Mouse (Mus musculus): ENCODE results near the gene Cpeb4. TPM values are rescaled to one million over a fixed set of nuclear protein-coding genes. Genes with fewer than 3 reads are reported as not detected.

Cpeb4 gene
- polyA plus RNA-seq, 1 experiment from 2014 or later = 43.4 TPM

GRCm38 (mm10) chr11:31984786-31985185, 112.8 kb downstream of the Cpeb4 start:
- Histone ChIP-seq H3K36me3 (ENCODE audit: control insufficient read depth, insufficient read depth, low read length) (no peaks in the 10 kb centered on the region), H3K9ac (replicated peaks; ENCODE audit: low read depth, low read length) (no peak overlapping the region), H3K4me3 (ENCODE audit: low read depth, low read length) (no peak overlapping the region), H3K4me2 (ENCODE audit: low read depth, low read length) (no peak overlapping the region), H3K27ac (ENCODE audit: low read depth, low read length) (no peak overlapping the region), H3K9me3 (ENCODE audit: control insufficient read depth, low read length) (no peaks in the 10 kb centered on the region), H3K4me1 (ENCODE audit: control insufficient read depth, insufficient read depth, low read length) (no peaks in the 10 kb centered on the region), H3K27me3 (ENCODE audit: control insufficient read depth, insufficient read depth, low read length) (no peaks in the 10 kb centered on the region)
- ATAC-seq (ENCODE audit: low read depth) = no peak
- WGBS = 78% methylated on average over 2 of the region's 2 CpGs

Other genes starting within 250 kb of the Cpeb4 start
- 142 and 153 TPM in 2 replicates for gene Bod1, start 200.3 kb upstream of the Cpeb4 start, polyA plus RNA-seq (2014; fragmentation: Nextera tagmentation; extraction: Ambion mirVana)
- 0.16 and 0.52 TPM in 2 replicates for gene 4930524B15Rik, start 93.4 kb downstream of the Cpeb4 start, polyA plus RNA-seq (2014; fragmentation: Nextera tagmentation; extraction: Ambion mirVana)
- gene Nsg2, start 128.3 kb downstream of the Cpeb4 start, polyA plus RNA-seq (2014; fragmentation: Nextera tagmentation; extraction: Ambion mirVana) = 143 and 156 TPM in 2 replicates

Measured in neural tube, embryonic 14.5 days (tissue).